Mouse (Mus musculus) hindbrain, embryonic 11.5 days (tissue): ENCODE data around the gene Tmem51. TPM values are rescaled to one million over a fixed set of nuclear protein-coding genes. Genes with fewer than 3 reads are reported as not detected.
A peak's percentile ranks its signal among the peaks of the same experiment; 100 is the strongest.

Experiments
- ATAC-seq: fragments of 200-750 bp; cut with Nextera tagmentation; 2 replicates; pipeline ENCODE4 v1.8.0; 2017; ENCODE audit warnings: mild to moderate bottlenecking, moderate TSS enrichment, moderate library complexity; ENCODE audit not compliant: low FRiP score
- DNase-seq: peaks from one replicate; pipeline ENCODE4 v3.0.0-alpha.2; 2015; ENCODE audit warnings: low spot score
- H3K27ac ChIP-seq: fragments of 300-500 bp; sonication (generic); 2 replicates; pipeline ENCODE4 v1.5.1; 2014; ENCODE audit warnings: mild to moderate bottlenecking, low read depth, low read length
- H3K27me3 ChIP-seq: fragments of 300-500 bp; sonication (generic); 2 replicates; pipeline ENCODE4 v1.6.1; 2014; ENCODE audit warnings: mild to moderate bottlenecking, low read length, moderate library complexity, mixed read lengths; ENCODE audit not compliant: control insufficient read depth, insufficient read depth
- H3K36me3 ChIP-seq: fragments of 300-500 bp; sonication (generic); 2 replicates; pipeline ENCODE4 v1.6.1; 2014; ENCODE audit warnings: mild to moderate bottlenecking, low read length, moderate library complexity, mixed read lengths; ENCODE audit not compliant: control insufficient read depth, insufficient read depth
- H3K4me1 ChIP-seq: fragments of 300-500 bp; sonication (generic); replicated peaks from 2 replicates; pipeline ENCODE4 v1.6.1; 2014; ENCODE audit warnings: low read length, mixed read lengths; ENCODE audit not compliant: control insufficient read depth, insufficient read depth
- H3K4me2 ChIP-seq: fragments of 300-500 bp; sonication (generic); replicated peaks from 2 replicates; pipeline ENCODE4 v1.6.1; 2014; ENCODE audit warnings: mild to moderate bottlenecking, low read depth, low read length
- H3K4me3 ChIP-seq: fragments of 300-500 bp; sonication (generic); 2 replicates; pipeline ENCODE4 v1.5.1; 2014; ENCODE audit warnings: low read depth, low read length
- H3K9ac ChIP-seq: fragments of 300-500 bp; sonication (generic); 2 replicates; pipeline ENCODE4 v1.6.1; 2014; ENCODE audit warnings: low read depth, low read length
- H3K9me3 ChIP-seq: fragments of 300-500 bp; sonication (generic); 2 replicates; pipeline ENCODE4 v1.6.1; 2016; ENCODE audit warnings: low read length; ENCODE audit not compliant: control insufficient read depth
- WGBS: fragments of 180-500 bp; shearing (Covaris S2); extraction: QIAGEN DNeasy Blood & Tissue Kit; methylation state at CpG from one replicate; pipeline ENCODE4 v1.1.7; 2014; 5-methylcytosine and 5-hydroxymethylcytosine counted together
- polyA plus RNA-seq: library from polyadenylated mRNA; unstranded; fragments of >200 nt; fragmentation: Nextera tagmentation; extraction: Ambion mirVana; gene quantifications from 2 replicates; pipeline ENCODE4 v1.2.1, GENCODE M21; 2014

Gene Tmem51
- 7.3 and 8.1 TPM in 2 replicates for polyA plus RNA-seq

GRCm38 (mm10) chr4:142084131-142084899 is at the start of gene Tmem51:
Gene Tmem51, minus strand, starts transcription at chr4:142084304.
- Histone ChIP-seq H3K27me3 (peaks cover 20% of the 10 kb centered on the region), H3K27ac (0 out of 2 replicates have a peak within 1 kb of the TSS, but pooled peaks have one; percentile 24), H3K4me3 (peak within 1 kb of the TSS; percentile 57), H3K4me2 (peak within 1 kb of the TSS; percentile 99), H3K36me3 (no peaks in the 10 kb centered on the region), H3K4me1 (peaks cover 7% of the 10 kb centered on the region), H3K9ac (peak within 1 kb of the TSS; percentile 64), H3K9me3 (no peaks in the 10 kb centered on the region)
- peak; percentile 76 for ATAC-seq
- under 1% methylated on average over 50 of the region's 52 CpGs for WGBS
- DNase-seq = peak; percentile 65

- 61% methylated on average over 5 of the region's 5 CpGs for WGBS
- Histone ChIP-seq H3K36me3 (no peaks in the 10 kb centered on the region), H3K27ac (no peak overlapping the region), H3K27me3 (no peaks in the 10 kb centered on the region), H3K4me3 (no peak overlapping the region), H3K9ac (no peak overlapping the region), H3K9me3 (no peaks in the 10 kb centered on the region), H3K4me2 (no peak overlapping the region), H3K4me1 (no peaks in the 10 kb centered on the region)
- ATAC-seq = no peak
- DNase-seq = no peak
Measured at GRCm38 (mm10) chr4:142130162-142130561, 46.1 kb upstream of the Tmem51 start.

GRCm38 (mm10) chr4:142127275-142127788 is 43.2 kb upstream of the Tmem51 start:
- H3K27ac ChIP-seq = no peak overlapping the region
- WGBS = 88% methylated on average over 6 of the region's 6 CpGs
- H3K27me3 ChIP-seq = no peaks in the 10 kb centered on the region
- H3K36me3 ChIP-seq = no peaks in the 10 kb centered on the region
- DNase-seq (no peak), ATAC-seq (no peak)
- H3K4me1 ChIP-seq = no peaks in the 10 kb centered on the region
- no peak overlapping the region for H3K9ac ChIP-seq
- H3K9me3 ChIP-seq = no peaks in the 10 kb centered on the region
- H3K4me2 ChIP-seq = no peak overlapping the region
- no peak overlapping the region for H3K4me3 ChIP-seq

- Histone ChIP-seq H3K27ac (no peak overlapping the region), H3K9ac (no peak overlapping the region), H3K4me2 (no peak overlapping the region), H3K4me3 (no peak overlapping the region), H3K4me1 (no peaks in the 10 kb centered on the region), H3K9me3 (no peaks in the 10 kb centered on the region), H3K27me3 (no peaks in the 10 kb centered on the region), H3K36me3 (no peaks in the 10 kb centered on the region)
- 71% methylated on average over 10 of the region's 10 CpGs for WGBS
- DNase-seq (no peak), ATAC-seq (no peak)
Measured at GRCm38 (mm10) chr4:142126641-142127274, 42.7 kb upstream of the Tmem51 start.

GRCm38 (mm10) chr4:142121164-142121563 is 37.1 kb upstream of the Tmem51 start:
- Histone ChIP-seq H3K4me2 (no peak overlapping the region), H3K4me3 (no peak overlapping the region), H3K4me1 (no peaks in the 10 kb centered on the region; the same call in 1 of the 2 replicates), H3K27me3 (no peaks in the 10 kb centered on the region), H3K9ac (no peak overlapping the region), H3K36me3 (no peaks in the 10 kb centered on the region), H3K27ac (no peak overlapping the region), H3K9me3 (no peaks in the 10 kb centered on the region)
- WGBS = 38% methylated on average over 1 of the region's 1 CpGs
- ATAC-seq = no peak
- no peak for DNase-seq

GRCm38 (mm10) chr4:142118522-142118921 is 34.4 kb upstream of the Tmem51 start:
- no peaks in the 10 kb centered on the region for H3K36me3 ChIP-seq
- H3K27me3 ChIP-seq = no peaks in the 10 kb centered on the region
- no peak overlapping the region for H3K4me3 ChIP-seq
- DNase-seq (no peak), ATAC-seq (no peak)
- 56% methylated on average over 7 of the region's 7 CpGs for WGBS
- H3K27ac ChIP-seq = 0 out of 2 replicates have a peak overlapping the region, but pooled peaks have one; percentile 13
- H3K4me2 ChIP-seq = no peak overlapping the region
- H3K9ac ChIP-seq = no peak overlapping the region
- no peaks in the 10 kb centered on the region for H3K9me3 ChIP-seq
- H3K4me1 ChIP-seq = no peaks in the 10 kb centered on the region; the same call in 1 of the 2 replicates

GRCm38 (mm10) chr4:142117993-142118392 is 33.9 kb upstream of the Tmem51 start:
- H3K9me3 ChIP-seq = no peaks in the 10 kb centered on the region
- no peak overlapping the region for H3K9ac ChIP-seq
- WGBS = 92% methylated on average over 12 of the region's 12 CpGs
- no peak overlapping the region for H3K27ac ChIP-seq
- no peaks in the 10 kb centered on the region for H3K36me3 ChIP-seq
- no peaks in the 10 kb centered on the region for H3K27me3 ChIP-seq
- ATAC-seq (0 out of 2 replicates have a peak, but pooled peaks have one; percentile 20), DNase-seq (no peak)
- no peak overlapping the region for H3K4me3 ChIP-seq
- H3K4me2 ChIP-seq = no peak overlapping the region
- no peaks in the 10 kb centered on the region; the same call in 1 of the 2 replicates for H3K4me1 ChIP-seq

- Histone ChIP-seq H3K4me2 (no peak overlapping the region), H3K27ac (no peak overlapping the region), H3K27me3 (no peaks in the 10 kb centered on the region), H3K4me3 (no peak overlapping the region), H3K9ac (no peak overlapping the region), H3K9me3 (no peaks in the 10 kb centered on the region), H3K4me1 (no peaks in the 10 kb centered on the region; the same call in 1 of the 2 replicates), H3K36me3 (no peaks in the 10 kb centered on the region)
- 0 out of 2 replicates have a peak, but pooled peaks have one; percentile 18 for ATAC-seq
- 25% methylated on average over 8 of the region's 8 CpGs for WGBS
- DNase-seq = peak; percentile 35
Measured at GRCm38 (mm10) chr4:142113306-142113705, 29.2 kb upstream of the Tmem51 start.
